Mouse (Mus musculus) myocyte (in vitro differentiated cells): ENCODE measurements around the gene Pacsin2.

Experiments used
- CEBPB ChIP-seq: IDR thresholded peaks from 2 replicates; pipeline ENCODE4 v1.6.1; 2011; ENCODE audit warnings: mild to moderate bottlenecking, moderate library complexity; ENCODE audit not compliant: poor library complexity, insufficient read depth, severe bottlenecking
- E2F4 ChIP-seq: IDR thresholded peaks from one replicate; pipeline ENCODE4 v1.6.1; 2011; ENCODE audit warnings: mild to moderate bottlenecking, control low read depth, moderate library complexity; ENCODE audit not compliant: insufficient read depth
- MAX ChIP-seq: IDR thresholded peaks from one replicate; pipeline ENCODE4 v1.6.1; 2011; ENCODE audit warnings: low read depth, mild to moderate bottlenecking, control low read depth
- MYOD1 ChIP-seq, 3 experiments: IDR thresholded peaks; one replicate each; pipeline ENCODE4 v1.6.1; 2011; ENCODE audit warnings: control low read depth in 2 of 3, low read depth in 2 of 3, mild to moderate bottlenecking in 2 of 3, moderate library complexity in 1 of 3; ENCODE audit not compliant: insufficient read length in 2 of 3, control insufficient read depth in 1 of 3
- MYOG ChIP-seq, 3 experiments: IDR thresholded peaks; one replicate each; pipeline ENCODE4 v1.6.1; 2011; ENCODE audit warnings: control low read depth in 2 of 3, low read depth in 2 of 3, mild to moderate bottlenecking in 2 of 3; ENCODE audit not compliant: insufficient read length in 2 of 3, control insufficient read depth in 1 of 3, insufficient read depth in 1 of 3
- POLR2A ChIP-seq: IDR thresholded peaks from one replicate; pipeline ENCODE4 v1.6.1; 2011; ENCODE audit warnings: low read depth, mild to moderate bottlenecking, control low read depth, moderate library complexity; ENCODE audit not compliant: insufficient read length
- POLR2AphosphoS2 ChIP-seq: IDR thresholded peaks from one replicate; pipeline ENCODE4 v1.6.1; 2011; ENCODE audit warnings: low read depth, control low read depth; ENCODE audit not compliant: insufficient read length
- REST ChIP-seq: IDR thresholded peaks from one replicate; pipeline ENCODE4 v1.6.1; 2011; ENCODE audit warnings: mild to moderate bottlenecking, control low read depth, moderate library complexity; ENCODE audit not compliant: insufficient read depth, insufficient read length
- TCF12 ChIP-seq: IDR thresholded peaks from one replicate; pipeline ENCODE4 v1.6.1; 2011; ENCODE audit warnings: mild to moderate bottlenecking, control low read depth; ENCODE audit not compliant: poor library complexity, insufficient read depth, severe bottlenecking
- TCF3 ChIP-seq: IDR thresholded peaks from one replicate; pipeline ENCODE4 v1.6.1; 2011; ENCODE audit warnings: low read depth, control low read depth; ENCODE audit not compliant: insufficient read length
- USF1 ChIP-seq: IDR thresholded peaks from one replicate; pipeline ENCODE4 v1.6.1; 2011; ENCODE audit warnings: low read depth, mild to moderate bottlenecking, control low read depth, moderate library complexity

- no peak for TF ChIP-seq MYOG (IDR thresholded peaks at IDR 0.05; ENCODE audit: control insufficient read depth in 1 of 3, insufficient read depth in 1 of 3, insufficient read length in 2 of 3, low read depth in 2 of 3)
- TF ChIP-seq POLR2A = no peak
- no peak for TF ChIP-seq USF1
- no peak for TF ChIP-seq TCF12
- no peak for TF ChIP-seq POLR2AphosphoS2
- no peak for TF ChIP-seq MAX
- no peak for TF ChIP-seq E2F4
- no peak for TF ChIP-seq MYOD1 (IDR thresholded peaks at IDR 0.05; ENCODE audit: control insufficient read depth in 1 of 3, insufficient read length in 2 of 3, low read depth in 2 of 3)
- no peak for TF ChIP-seq REST
- no peak for TF ChIP-seq TCF3
- TF ChIP-seq CEBPB = no peak
Measured at GRCm38 (mm10) chr15:83442495-83443037, 21.8 kb downstream of the Pacsin2 start.
